Mouse (Mus musculus) CD4-positive, CD25-positive, alpha-beta regulatory T cell, adult 4 months (primary cell): Measurements from ENCODE around the gene Usp2. TPM values are rescaled to one million over a fixed set of nuclear protein-coding genes. Genes with fewer than 3 reads are reported as not detected.

ENCODE experiments used
- ATAC-seq: one replicate; pipeline ENCODE4 v1.8.0; 2017
- polyA plus RNA-seq, 2 experiments: library from polyadenylated mRNA; unstranded; fragments of 100-300 nt; shearing (Covaris generic); gene quantifications; one replicate each; pipeline ENCODE4 v1.2.1; 2017

Usp2 gene
- polyA plus RNA-seq, result 1 to 10 TPM; 3.7 to 5.2 TPM

DNA sequence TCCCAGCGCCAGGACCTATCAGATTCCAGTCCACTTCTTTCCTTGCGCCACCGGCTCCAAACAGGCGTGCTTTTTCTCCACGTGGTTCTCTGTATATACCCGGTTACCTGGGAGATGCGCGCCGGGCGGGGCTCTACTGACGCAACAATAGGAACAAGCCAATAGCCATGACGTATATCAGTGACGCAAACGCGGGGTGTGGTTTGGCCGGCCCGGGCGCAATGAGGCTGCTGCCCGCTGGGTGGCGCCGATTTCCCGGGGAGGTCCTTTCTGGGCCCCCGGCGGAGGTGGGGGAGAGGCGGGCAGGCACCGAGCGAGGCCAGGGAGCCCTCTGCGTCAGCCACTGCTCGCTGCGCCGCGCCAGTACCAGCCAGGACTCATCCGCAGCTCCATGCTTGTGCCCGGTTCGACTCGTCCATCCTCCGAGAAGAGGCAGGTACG, at the start of gene Usp2:
Usp2 (plus strand) TSS at position 237 of the 441 bp plus-strand sequence.
- ATAC-seq, result peak; percentile 99

DNA sequence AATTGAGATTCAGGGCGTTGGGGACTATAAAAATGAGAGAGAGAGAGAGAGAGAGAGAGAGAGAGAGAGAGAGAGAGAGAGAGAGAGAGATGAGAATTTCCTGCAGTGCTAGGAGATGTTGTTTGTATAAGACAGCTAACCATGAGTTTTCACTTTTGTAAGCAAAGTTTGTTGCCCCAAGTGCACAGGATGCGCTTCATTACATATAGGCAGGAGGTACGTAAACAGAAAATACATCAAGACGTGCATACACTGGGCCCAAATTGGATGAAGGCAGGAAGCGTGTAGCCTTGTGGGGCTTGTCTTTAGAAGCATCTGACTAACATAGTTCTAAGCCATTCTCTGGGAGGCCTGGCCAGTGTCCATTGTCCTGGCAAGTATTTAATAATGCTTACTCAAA, 49.0 kb upstream of the Usp2 start:
- peak; percentile 65 for ATAC-seq

DNA sequence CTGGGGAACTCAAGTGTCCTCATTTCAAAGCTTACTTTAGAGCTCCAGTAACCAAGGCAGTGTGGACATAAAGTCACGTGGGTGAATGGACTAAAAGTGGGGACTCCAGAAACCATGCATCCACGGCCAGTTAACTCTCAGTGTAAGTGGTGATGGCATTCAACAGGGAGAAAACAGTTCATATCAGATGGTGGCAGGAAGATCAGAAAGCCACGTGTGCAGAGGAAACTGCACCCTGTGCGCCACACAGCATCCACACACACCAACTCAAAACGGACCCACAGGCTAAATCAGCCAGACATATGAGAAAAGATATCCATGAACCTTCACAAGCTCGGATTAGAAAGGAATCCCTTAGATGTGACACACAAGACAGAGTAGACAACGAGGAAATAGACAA, 46.8 kb upstream of the Usp2 start:
- peak; percentile 48 for ATAC-seq

DNA sequence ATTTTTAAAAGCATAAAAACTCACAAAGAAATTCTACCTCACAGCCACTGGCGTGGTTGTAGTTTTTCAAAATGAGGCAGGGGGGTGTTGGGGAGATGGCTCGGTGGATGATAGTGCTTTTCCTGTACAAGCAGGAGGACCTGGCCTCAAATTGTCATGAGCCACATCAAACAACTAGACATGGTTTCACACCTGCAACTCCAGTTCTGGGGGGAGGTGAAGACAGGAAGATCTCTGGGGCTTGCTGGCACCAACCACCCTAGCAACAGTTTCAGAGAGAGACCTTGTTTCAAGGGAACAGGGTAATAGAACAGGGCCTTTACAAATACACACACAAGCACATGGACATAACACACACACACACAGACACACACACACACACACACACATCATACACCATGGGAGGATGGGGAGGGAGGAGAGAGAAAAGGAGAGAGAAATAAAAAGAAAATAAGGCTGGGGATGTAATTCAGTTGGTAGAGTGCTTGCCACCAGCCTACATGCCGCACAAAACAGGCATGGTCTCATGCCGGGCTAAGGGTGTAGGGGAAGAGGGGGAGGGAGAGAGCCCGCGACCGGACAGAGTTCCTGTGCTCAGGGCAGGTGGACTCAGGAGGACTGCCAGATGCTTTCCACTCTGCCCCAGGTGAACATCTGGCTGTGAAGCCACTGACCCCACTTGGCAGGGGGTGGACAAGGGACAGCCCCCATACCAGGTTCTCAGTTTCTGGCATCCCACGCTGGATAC, 44.5 kb upstream of the Usp2 start:
- peak; percentile 67 for ATAC-seq

DNA sequence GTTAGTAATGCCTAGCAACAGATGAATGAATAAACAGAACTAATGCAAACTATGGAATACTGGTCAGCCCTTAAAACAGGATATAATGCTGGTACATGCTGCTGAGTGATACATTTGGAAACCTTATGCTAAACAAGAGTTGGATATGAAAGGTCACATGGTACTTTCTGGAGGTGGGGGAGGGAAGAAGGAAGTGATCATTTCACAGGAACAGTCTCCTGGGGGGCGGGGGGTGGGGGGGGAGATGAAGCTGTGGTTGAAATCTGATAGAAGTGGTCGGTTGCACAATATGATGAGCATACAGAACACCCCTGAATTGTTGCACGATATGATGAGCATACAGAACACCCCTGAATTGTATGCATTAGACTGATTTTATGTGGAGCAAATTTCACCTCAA, 42.7 kb upstream of the Usp2 start:
- no peak for ATAC-seq

DNA sequence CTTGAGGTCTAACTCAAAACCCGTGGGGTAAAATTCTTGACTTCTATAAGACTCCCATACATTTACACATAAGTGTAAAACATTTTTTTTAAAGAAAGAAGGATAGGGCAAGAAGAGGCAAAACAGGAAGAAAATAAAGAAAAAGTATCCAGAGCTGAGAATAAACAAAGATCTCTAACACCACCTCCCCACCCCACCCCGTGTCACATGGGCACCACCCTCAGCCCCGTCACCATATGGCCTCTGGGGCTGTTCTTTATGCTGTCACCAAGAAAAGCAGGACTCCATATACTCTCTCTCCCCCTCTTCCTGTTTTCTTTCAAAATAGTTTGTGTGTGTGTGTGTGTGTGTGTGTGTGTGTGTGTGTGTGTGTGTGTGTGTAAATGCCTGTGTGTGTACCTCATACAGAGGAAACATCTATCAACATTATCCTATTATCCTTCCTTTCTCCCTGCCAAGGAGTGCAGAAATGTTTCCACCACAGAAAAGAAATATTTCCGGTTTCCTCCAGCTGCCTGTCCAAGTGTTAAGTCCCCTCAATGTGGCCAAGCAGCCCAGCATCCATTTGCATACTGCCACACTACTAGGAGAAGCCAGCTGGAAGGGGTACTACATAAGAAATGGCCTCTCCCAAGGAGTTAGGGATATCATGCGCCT, 37.1 kb upstream of the Usp2 start:
- peak; percentile 25 for ATAC-seq

DNA sequence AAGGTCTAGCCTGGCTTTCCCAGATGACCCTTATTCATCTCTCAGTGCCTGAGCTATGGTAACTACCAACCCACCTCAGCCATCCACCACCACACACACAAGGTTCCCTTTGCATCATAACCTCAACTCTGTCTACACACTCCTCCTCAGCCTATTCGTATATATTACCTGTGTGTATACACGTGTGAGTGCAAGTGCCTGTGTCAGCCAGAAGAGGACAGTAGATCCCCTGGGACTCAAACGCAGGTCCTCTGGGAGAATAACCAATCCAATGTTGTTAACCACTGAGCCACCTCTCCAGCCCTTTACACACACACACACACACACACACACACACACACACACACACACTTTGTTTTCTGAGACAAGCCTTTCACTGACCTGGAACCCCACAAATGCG, 36.2 kb upstream of the Usp2 start:
- no peak for ATAC-seq

DNA sequence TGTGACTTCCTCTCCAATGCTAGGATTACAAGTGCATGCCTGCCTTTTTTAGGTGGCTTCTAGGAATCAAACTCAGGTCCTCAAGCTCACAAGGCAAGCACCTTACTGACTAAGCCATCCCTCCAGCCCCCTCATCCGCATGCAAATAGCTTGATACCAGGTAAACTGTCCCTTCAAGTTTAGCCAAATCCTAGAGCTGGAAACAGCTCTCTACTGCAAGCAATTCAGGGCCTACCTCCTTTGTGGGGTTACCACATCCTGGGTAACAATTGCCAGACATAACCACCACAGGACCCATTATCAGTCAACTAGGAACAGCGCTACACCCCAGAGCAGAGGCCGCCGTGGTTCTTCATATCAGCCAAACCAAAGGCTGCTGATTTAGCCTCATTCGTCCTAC, 35.7 kb upstream of the Usp2 start:
- ATAC-seq, result peak; percentile 78

DNA sequence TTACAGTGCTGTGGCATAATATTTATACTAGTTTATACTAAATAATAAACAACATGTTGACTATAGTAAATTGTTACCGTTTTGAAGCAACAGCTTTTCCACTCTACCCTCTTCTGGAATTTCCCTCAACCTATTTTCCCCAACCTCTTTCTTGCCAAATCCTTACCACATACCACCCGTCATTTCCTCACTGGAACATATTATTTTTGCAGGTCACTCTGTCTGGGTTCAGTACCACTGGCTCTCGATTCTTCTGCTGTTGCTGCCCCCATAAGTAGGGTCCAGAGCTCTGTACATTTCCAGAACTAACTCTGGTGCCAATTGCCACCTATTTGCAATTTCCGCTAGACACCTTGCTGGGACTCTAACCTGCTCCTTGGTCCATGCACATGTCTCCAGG, 34.9 kb upstream of the Usp2 start:
- ATAC-seq, result no peak

DNA sequence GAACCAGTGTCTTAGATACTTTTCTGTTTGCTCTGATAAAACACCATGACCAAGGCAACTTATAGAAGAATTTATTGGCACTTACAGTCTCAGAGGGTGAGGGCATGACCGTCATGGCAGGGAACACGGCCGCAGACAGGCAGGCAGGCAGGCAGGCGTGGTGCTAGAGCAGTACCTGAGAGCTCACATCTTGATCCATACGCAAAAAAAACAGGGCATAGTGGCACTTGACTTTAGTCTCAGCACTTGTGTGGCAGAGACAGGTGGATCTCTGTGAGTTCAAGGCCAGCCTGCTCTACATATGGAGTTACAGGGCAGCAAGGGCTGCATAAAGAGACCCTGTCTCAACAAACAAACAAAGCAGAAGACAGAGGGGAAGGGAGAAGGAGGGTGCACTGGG, 33.5 kb upstream of the Usp2 start:
- ATAC-seq, result no peak

DNA sequence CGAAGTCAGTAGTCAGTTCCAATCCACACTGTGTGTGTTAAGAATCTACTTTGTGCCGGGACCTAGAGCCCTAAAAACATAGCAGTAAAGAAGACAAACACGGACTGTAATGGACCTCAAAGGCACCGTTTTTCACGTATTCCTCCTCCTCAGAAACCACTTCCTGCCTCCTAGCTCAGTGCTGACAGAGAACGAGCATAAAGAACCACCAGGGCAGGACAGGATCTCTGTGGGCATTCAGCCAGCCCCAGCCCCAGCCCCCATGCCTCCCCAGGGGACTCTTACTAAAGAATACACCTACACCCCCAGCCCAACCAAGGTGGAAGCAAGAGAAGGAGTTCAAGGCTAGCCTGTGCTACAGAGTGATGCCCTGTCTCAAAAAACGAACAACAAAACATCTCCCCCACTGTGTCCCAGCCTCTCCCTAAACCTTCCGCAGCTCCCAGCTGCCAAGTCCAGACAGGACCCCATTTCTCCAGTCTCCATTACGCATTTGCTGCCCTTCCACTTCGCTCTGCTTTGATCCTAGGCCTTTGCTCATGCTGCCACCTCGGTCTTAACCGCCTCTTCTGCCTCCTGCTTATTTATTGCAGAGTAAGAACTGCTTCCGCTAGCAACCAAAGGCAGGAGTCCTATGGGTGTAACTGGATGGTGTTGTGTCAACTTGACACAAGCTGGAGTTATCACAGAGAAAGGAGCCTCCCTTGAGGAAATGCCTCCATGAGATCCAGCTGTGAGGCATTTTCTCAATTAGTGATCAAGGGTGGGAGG, 32.7 kb upstream of the Usp2 start:
- peak; percentile 75 for ATAC-seq

DNA sequence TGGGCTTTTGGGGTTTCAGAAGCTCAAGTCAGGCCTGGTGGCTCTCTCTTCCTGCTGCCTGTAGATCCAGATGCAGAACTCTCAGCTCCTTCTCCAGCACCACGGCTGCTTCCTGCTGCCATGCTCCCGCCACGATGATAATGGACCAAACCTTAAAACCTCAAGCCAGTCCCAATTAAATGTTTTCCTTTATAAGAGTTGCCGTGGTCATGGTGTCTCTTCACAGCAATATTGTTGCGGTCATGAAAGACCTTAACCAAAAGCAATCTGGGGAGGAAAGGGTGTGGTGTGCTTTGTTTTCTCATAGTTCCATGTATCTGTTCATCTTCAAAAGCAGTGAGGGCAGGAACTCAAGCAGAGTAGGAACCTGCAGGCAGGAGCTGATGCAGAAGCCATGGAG, 29.7 kb upstream of the Usp2 start:
- ATAC-seq, result no peak

DNA sequence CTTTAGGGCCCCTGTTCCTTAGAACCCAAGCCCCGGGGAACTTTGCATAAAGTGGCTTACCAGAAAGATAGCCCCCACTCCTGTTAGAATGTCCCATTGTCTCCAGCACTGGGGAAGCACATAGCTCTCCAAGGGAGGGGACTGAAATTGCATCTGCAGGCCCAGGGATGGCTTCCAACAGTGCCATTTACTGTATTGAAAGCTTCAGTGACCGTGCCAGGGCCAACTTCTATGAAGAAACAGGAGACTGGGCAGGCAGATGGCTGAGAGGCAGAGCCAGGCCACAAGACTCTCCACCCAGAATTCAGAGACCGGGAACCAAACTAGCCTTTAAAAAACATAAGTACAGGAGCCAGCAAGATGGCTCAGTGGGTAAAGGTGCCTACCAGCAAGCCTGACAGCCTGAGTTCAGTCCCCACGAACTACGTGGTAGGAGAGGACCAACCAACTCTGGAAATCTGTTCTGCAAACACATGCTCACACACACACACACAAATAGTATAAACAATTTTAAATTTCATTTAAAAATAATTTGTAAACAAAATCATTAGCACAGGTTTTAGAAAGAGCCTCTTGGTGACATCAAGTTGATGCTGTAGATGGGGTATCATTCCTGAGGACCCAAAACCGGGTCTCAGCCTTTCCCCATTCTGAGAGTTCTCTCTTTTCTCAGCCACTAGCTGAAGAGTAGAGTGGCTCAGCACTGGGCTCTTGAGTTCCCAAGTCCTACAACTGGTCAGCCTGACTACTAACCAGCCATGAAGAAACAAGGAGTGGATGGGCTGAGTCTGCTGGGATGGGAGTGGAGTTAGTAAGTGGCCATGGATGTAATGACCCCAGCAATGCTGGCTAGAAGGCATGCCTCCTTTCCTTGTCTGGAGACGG, 25.1 kb upstream of the Usp2 start:
- no peak for ATAC-seq

DNA sequence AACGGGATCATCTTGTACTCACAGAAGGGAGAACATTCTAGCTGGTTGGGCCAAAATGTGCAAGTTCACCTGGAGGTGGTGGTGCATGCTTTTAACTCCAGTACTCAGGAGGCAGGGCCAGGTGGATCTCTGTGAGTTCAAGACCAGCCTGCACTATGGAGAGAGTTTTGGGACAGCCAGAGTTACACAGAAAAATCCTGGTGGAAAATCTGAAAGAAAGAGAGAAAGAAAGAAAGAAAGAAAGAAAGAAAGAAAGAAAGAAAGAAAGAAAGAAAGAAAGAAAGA, 24.5 kb upstream of the Usp2 start:
- no peak for ATAC-seq

DNA sequence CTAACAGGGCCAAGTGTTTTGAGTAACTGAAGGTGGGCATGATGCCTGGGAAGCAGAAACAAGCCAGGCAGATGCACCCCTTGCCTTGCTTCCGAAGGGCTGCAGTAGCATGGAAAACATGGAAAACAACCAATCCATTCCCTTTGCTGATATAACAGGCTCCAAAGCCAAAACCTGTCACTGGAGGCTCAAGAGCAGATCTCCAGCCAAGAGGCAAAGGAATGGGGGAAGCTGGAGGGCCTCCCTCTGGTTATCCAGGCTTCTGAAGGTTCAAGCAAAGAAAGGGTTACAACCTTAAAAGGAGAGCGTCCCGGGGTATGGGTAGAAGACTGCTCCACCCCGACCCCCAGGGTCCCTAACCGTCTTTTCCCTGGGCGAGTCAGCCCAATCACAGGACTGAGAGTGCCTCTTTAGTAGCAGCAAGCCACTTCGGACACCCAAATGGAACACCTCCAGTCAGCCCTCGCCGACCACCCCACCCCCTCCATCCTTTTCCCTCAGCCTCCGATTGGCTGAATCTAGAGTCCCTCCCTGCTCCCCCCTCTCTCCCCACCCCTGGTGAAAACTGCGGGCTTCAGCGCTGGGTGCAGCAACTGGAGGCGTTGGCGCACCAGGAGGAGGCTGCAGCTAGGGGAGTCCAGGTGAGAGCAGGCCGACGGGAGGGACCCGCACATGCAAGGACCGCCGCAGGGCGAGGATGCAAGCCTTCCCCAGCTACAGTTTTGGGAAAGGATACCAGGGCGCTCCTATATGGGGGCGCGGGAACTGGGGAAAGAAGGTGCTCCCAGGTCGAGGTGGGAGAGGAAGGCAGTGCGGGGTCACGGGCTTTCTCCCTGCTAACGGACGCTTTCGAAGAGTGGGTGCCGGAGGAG, 23.7 kb upstream of the Usp2 start, which contains the start of gene Thy1:
Thy1 (plus strand) TSS at position 549 of the 872 bp plus-strand sequence.
- peak; percentile 63 for ATAC-seq

DNA sequence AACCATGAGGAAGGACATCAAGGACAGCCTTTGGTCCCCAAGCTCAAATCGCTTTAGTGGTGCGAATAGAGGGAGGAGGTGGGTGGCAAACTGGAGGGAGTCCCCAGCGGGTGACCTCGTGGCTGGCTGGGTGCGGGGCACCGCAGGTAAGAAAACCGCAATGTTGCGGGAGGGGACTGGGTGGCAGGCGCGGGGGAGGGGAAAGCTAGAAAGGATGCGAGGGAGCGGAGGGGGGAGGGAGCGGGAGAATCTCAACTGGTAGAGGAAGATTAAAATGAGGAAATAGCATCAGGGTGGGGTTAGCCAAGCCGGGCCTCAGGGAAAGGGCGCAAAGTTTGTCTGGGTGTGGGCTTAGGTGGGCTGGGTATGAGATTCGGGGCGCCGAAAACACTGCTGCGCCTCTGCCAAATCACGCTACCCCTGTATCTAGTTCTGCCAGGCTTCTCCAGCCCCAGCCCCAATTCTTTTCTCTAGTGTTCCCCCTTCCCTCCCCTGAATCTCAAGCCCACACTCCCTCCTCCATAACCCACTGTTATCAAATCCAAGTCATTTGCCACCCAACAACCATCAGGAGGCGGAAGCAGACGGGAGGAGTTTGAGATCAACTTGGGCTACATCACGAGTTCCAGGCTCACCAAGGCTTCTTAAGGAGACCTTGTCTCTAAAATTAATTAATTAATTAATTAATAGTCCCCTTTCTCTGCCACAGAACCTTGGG, 23.0 kb upstream of the Usp2 start:
- ATAC-seq, result peak; percentile 18

DNA sequence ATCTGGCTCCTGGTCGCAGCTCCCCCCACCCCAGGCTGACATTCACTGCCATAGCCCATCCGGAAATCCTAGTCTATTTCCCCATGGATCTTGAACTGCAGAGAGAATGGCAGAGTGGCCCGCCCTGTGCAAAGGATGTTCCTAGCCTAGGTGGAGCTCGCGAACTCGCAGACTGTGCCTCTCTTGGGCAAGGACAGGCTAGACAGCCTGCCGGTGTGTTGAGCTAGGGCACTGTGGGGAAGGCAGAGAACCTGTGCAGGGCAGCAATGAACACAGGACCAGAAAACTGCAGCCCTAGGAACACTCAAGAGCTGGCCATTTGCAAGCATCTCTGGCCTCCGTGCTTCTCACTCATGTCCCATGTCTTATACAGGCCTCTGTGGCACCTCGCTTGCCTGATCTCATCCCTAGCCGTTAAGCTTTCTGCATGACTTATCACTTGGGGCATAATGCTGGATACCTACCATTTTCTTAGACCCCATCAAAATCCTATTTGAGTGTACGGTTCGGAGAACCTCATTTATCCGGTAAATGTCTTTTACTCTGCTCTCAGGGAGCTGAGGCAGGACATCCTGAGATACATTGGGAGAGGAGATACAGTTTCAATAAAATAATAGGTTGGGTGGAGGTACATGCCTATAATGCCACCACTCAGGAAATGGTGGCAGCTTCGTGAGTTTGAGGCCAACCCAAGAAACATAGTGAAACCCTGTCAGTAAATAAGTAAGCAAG, 22.2 kb upstream of the Usp2 start:
- no peak for ATAC-seq

DNA sequence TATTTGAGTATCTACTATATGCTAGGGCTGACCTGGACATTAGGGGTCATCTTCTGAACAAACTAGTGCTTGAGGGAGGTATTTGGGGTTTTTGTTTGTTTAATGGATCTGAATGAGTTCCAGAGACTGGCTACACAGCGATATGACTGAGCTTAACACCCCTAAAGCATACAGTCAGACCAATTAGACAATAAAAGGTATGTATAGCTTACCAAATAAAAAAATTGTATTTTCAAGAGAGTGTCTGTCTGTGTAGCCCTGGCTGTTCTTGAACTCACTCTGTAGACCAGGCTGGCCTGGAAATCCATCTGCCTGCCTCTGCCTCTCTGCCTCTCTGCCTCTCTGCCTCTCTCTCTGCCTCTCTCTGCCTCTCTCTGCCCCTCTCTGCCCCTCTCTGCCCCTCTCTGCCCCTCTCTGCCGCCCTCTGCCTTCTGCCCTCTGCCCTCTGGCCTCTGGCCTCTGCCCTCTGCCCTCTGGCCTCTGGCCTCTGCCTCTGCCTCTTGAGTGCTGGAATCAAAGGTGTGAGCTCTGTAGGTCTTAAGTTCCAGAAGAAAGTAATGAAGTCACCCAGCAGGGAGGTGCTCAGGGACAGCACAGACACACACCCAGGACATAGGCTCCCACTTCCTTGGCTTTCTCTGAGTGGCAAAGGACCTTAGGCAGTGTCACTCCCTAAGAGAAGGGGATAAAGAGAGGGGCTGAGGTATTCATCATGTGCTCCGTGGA, 21.5 kb upstream of the Usp2 start:
- no peak for ATAC-seq

DNA sequence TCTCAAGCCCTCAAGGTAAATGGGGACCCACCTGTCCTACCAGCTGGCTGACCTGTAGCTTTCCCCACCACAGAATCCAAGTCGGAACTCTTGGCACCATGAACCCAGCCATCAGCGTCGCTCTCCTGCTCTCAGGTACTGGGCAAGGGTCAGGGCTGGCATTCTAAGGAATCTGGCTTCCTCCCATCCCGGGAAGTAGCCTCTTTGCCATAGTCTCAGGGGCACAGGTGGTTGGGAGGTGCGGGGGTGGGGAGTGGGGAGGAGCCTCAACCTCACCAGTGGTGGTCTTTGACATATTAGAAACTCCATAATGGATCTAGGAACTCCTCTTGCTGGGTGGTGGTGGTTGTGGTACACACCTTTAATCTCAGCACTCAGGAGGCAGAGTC, 20.9 kb upstream of the Usp2 start:
- ATAC-seq, result no peak

DNA sequence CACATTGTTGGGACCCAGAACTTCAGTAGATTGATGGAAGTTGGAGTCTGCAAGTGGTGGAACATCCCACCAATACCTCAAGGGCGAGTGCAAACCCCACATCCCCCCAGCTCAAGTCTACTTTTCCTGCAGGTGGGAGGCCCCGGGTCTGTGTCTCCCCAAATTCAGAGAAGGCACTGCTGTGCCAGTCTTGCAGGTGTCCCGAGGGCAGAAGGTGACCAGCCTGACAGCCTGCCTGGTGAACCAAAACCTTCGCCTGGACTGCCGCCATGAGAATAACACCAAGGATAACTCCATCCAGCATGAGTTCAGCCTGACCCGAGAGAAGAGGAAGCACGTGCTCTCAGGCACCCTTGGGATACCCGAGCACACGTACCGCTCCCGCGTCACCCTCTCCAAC, 20.4 kb upstream of the Usp2 start:
- no peak for ATAC-seq
